19 mouse cellular contexts compared by ENCODE assay signal in the genomic region with DNA sequence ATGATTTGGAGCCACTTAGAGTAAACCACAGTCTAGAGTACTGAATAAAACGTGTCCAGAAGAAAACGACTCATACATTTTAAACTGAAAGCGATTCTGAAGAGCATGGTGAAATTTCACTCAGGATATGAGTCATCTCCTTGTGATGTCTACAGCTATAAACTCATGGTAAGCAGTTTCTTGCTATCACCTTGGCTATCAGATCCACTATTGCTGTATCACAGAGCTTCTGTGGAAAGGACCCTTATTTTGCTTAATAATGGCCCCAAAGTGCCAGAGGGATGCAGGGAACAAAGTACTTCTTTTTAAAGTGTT.
"Had no signal": no experiment of that assay in that cellular context is flagged by ENCODE, and none has a peak within 500 bp of the region (broad histone marks: within the 10 kb centered on the region; RNA-seq: fewer than 3 reads in every experiment).

No protein-coding gene starts in this region.

- H3K27ac ChIP-seq: limb, embryonic 12.5 days; limb, embryonic 15.5 days; liver, embryonic 14.5 days; macrophage; midbrain, embryonic 12.5 days; neural tube, embryonic 13.5 days; stomach, postnatal 0 days had no signal

- H3K4me3 ChIP-seq: limb, embryonic 12.5 days; limb, embryonic 15.5 days; midbrain, embryonic 12.5 days; midbrain, embryonic 15.5 days; neural tube, embryonic 13.5 days had no signal

- DNase-seq: kidney, adult 18-20 months; kidney, adult 9 months; kidney, postnatal 14 days; kidney, postnatal 4 days; layer of hippocampus, adult 9-11 months; left cerebral cortex, postnatal 4 days; liver, postnatal 0 days; lung, embryonic 14.5 days; retina, postnatal 1 day; thymus, adult 18-20 months; thymus, postnatal 36 days had no signal

- H3K4me1 ChIP-seq: limb, embryonic 12.5 days; limb, embryonic 15.5 days; midbrain, embryonic 15.5 days; neural tube, embryonic 13.5 days had no signal
